Mouse (Mus musculus) kidney, embryonic 16.5 days (tissue): ENCODE results near the gene Cflar. TPM values are rescaled to one million over a fixed set of nuclear protein-coding genes. Genes with fewer than 3 reads are reported as not detected.

Experiments
- ATAC-seq: fragments of 200-750 bp; cut with Nextera tagmentation; 2 replicates; pipeline ENCODE4 v1.8.0; 2017; ENCODE audit warnings: moderate TSS enrichment; ENCODE audit not compliant: low FRiP score, low TSS enrichment
- H3K27ac ChIP-seq: fragments of 300-500 bp; sonication (generic); 2 replicates; pipeline ENCODE4 v1.5.1; 2014; ENCODE audit warnings: low read length
- H3K27me3 ChIP-seq: fragments of 300-500 bp; sonication (generic); 2 replicates; pipeline ENCODE4 v1.6.1; 2014; ENCODE audit warnings: low read length, control low read depth, mixed read lengths; ENCODE audit not compliant: insufficient read depth
- H3K36me3 ChIP-seq: fragments of 300-500 bp; sonication (generic); 2 replicates; pipeline ENCODE4 v1.6.1; 2014; ENCODE audit warnings: low read length, control low read depth, mixed read lengths; ENCODE audit not compliant: insufficient read depth
- H3K4me1 ChIP-seq: fragments of 300-500 bp; sonication (generic); 2 replicates; pipeline ENCODE4 v1.6.1; 2014; ENCODE audit warnings: low read length, control low read depth, mixed read lengths; ENCODE audit not compliant: insufficient read depth
- H3K4me2 ChIP-seq: fragments of 300-500 bp; sonication (generic); replicated peaks from 2 replicates; pipeline ENCODE4 v1.6.1; 2014; ENCODE audit warnings: low read depth, low read length
- H3K4me3 ChIP-seq: fragments of 300-500 bp; sonication (generic); 2 replicates; pipeline ENCODE4 v1.5.1; 2014; ENCODE audit warnings: mild to moderate bottlenecking, low read length
- H3K9ac ChIP-seq: fragments of 300-500 bp; sonication (generic); replicated peaks from 2 replicates; pipeline ENCODE4 v1.6.1; 2014; ENCODE audit warnings: low read length
- H3K9me3 ChIP-seq: fragments of 300-500 bp; sonication (generic); 2 replicates; pipeline ENCODE4 v1.6.1; 2016; ENCODE audit warnings: low read length, control low read depth
- WGBS: fragments of 180-500 bp; shearing (Covaris S2); extraction: QIAGEN DNeasy Blood & Tissue Kit; methylation state at CpG from one replicate; pipeline ENCODE4 v1.1.7; 2014; 5-methylcytosine and 5-hydroxymethylcytosine counted together
- polyA plus RNA-seq: library from polyadenylated mRNA; unstranded; fragments of >200 nt; fragmentation: Nextera tagmentation; extraction: Ambion mirVana; gene quantifications from 2 replicates; pipeline ENCODE4 v1.2.1, GENCODE M21; 2015

Cflar gene
- polyA plus RNA-seq, 1 experiment from 2014 or later: 41.3 TPM

DNA sequence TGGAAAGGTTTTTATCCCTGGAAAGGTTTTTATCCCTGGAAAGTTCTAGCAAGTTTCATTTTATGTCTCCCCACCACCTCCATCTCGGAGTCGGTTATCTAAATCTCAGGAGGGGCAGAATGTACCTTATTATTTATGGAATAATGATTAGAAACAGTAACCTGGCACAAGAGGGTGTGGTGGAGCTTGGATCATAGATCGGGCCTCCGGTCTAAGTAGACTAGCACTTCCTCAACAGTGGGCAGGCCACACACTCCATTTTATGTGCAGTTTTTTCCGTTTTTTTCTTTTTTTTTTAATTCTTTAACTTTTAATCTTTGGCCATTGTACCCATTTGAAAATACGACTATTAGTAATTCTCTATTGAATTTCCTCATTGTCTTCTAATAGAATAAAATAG lies 92.2 kb downstream of the Cflar start:
- H3K9me3 ChIP-seq: 0 out of 2 replicates have a peak, but pooled peaks cover 4% of the 10 kb centered on the region
- H3K4me2 ChIP-seq: no peak overlapping the region
- H3K27ac ChIP-seq: no peak overlapping the region
- H3K36me3 ChIP-seq: peaks cover 16% of the 10 kb centered on the region
- no peak overlapping the region for H3K4me3 ChIP-seq
- 90% methylated on average over 6 of the region's 6 CpGs for WGBS
- no peak for ATAC-seq
- H3K27me3 ChIP-seq: no peaks in the 10 kb centered on the region
- no peak overlapping the region for H3K9ac ChIP-seq
- H3K4me1 ChIP-seq: 0 out of 2 replicates have a peak, but pooled peaks cover 5% of the 10 kb centered on the region

DNA sequence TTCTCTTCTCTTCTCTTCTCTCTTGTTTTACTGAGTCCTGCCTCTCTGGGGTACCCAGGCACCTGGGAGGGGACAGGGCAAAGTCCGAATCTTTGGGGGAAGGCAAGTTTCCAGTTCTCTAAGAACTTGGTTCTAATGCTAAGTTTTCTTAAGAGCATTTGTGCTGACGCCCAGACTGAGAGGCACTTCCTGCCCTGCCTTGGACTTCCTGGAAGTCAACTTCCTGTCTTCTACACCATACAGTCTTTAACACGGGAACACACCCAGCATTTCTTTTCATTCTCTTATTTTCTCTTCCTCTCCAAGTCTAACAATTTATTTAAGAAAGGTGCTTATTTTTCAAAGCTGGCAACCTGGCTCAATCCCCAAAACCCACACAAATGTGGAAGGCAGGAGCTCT lies 95.3 kb downstream of the Cflar start:
- no peak for ATAC-seq
- 77% methylated on average over 3 of the region's 3 CpGs for WGBS

More for the DNA sequence above, 95.3 kb downstream of the Cflar start:
- H3K4me3 ChIP-seq: no peak overlapping the region
- H3K36me3 ChIP-seq: peaks cover 9% of the 10 kb centered on the region; the same call in 1 of the 2 replicates
- no peak overlapping the region for H3K9ac ChIP-seq
- no peaks in the 10 kb centered on the region for H3K27me3 ChIP-seq
- H3K9me3 ChIP-seq: 0 out of 2 replicates have a peak, but pooled peaks cover 4% of the 10 kb centered on the region
- H3K27ac ChIP-seq: no peak overlapping the region
- 0 out of 2 replicates have a peak, but pooled peaks cover 5% of the 10 kb centered on the region for H3K4me1 ChIP-seq
- no peak overlapping the region for H3K4me2 ChIP-seq

Other genes starting within 250 kb of the Cflar start
- gene Orc2, start 206.4 kb upstream of the Cflar start, polyA plus RNA-seq: 30.6 and 31.3 TPM in 2 replicates
- gene Fam126b, start 125.2 kb upstream of the Cflar start, polyA plus RNA-seq: 10.1 and 12.6 TPM in 2 replicates
- 161 and 167 TPM in 2 replicates for gene Ndufb3, start 125.1 kb upstream of the Cflar start, polyA plus RNA-seq
- gene Als2cr12, start 15.5 kb upstream of the Cflar start, polyA plus RNA-seq: not detected in 2 replicates
- 42.1 and 44.1 TPM in 2 replicates for gene Casp8, start 83.9 kb downstream of the Cflar start, polyA plus RNA-seq